Comparison of ENCODE assay signal across 7 mouse cellular contexts in genomic region chr2:102006143-102006542, GRCm38 (mm10).
DNase-seq lines count a peak whose midpoint lies in the region; ATAC-seq lines count a peak whose summit lies in the region.

No protein-coding gene starts in this region.

- no peak overlapping the region for H3K4me2 ChIP-seq in midbrain, embryonic 11.5 days

- peak overlapping the region; percentile 42 for H3K9ac ChIP-seq in midbrain, embryonic 11.5 days (ENCODE audit: low read length)

- ATAC-seq in midbrain, embryonic 11.5 days (ENCODE audit: low FRiP score), result peak; percentile 9; the same call in 1 of the 2 replicates

- peak overlapping the region; percentile 65 for H3K27ac ChIP-seq in midbrain, embryonic 11.5 days (ENCODE audit: low read depth, low read length)

- peaks cover 63% of the 10 kb centered on the region for H3K4me1 ChIP-seq in midbrain, embryonic 11.5 days (ENCODE audit: control insufficient read depth, insufficient read depth, low read length)

- H3K36me3 ChIP-seq in midbrain, embryonic 11.5 days (ENCODE audit: control insufficient read depth, insufficient read depth, low read length), result no peaks in the 10 kb centered on the region

- WGBS in midbrain, embryonic 11.5 days, result 11% methylated on average over 4 of the region's 4 CpGs

- H3K4me3 ChIP-seq in midbrain, embryonic 11.5 days (ENCODE audit: low read depth, low read length), result no peak overlapping the region

- no peaks in the 10 kb centered on the region for H3K27me3 ChIP-seq in midbrain, embryonic 11.5 days (ENCODE audit: control insufficient read depth, insufficient read depth, low read length)

- no peaks in the 10 kb centered on the region for H3K9me3 ChIP-seq in midbrain, embryonic 11.5 days (ENCODE audit: control insufficient read depth, low read length)

- peak; percentile 57 for DNase-seq in NIH3T3 (ENCODE audit: low read depth)
- peak; percentile 49 for DNase-seq in embryo, embryonic 9.5 days (ENCODE audit: extremely low spot score)
- peak; percentile 40 for DNase-seq in heart, postnatal 4 days
- peak; percentile 91 for DNase-seq in midbrain, embryonic 11.5 days (ENCODE audit: low spot score, missing footprints)
- DNase-seq in thymus, postnatal 36 days, result no peak
- no peak for DNase-seq in thymus, postnatal 14 days
- DNase-seq in spleen, postnatal 36 days (ENCODE audit: low spot score in 2 of 2), result no peak

Comparison
In these comparisons a context has a peak if more than half of its experiments do, and no peak if none do; other contexts are left out.
1. DNase-seq: peak in NIH3T3 (single experiment), embryo, embryonic 9.5 days (single experiment), heart, postnatal 4 days (single experiment) and midbrain, embryonic 11.5 days (single experiment); none in thymus, postnatal 36 days (0 of 2), thymus, postnatal 14 days (single experiment) and spleen, postnatal 36 days (0 of 2).